Mouse (Mus musculus): Measurements from ENCODE around the gene Ssbp3.

Gene Ssbp3

GRCm38 (mm10) chr4:106907701-106908425 is 2.6 kb upstream of the Ssbp3 start:
- DNase-seq (ENCODE audit: low spot score) = peak; percentile 33

- peak; percentile 50 for DNase-seq (ENCODE audit: low spot score)
Measured at GRCm38 (mm10) chr4:106908426-106908809, 2.1 kb upstream of the Ssbp3 start.

- peak; percentile 50 for DNase-seq (ENCODE audit: low spot score)
Measured at GRCm38 (mm10) chr4:106908950-106909751, 1.4 kb upstream of the Ssbp3 start.

GRCm38 (mm10) chr4:106909797-106910196 is 704 bp upstream of the Ssbp3 start:
- DNase-seq (ENCODE audit: low spot score) = no peak

- DNase-seq (ENCODE audit: low spot score) = peak; percentile 97
Measured at GRCm38 (mm10) chr4:106911246-106911801, 823 bp downstream of the Ssbp3 start.

GRCm38 (mm10) chr4:106911951-106912688 is 1.6 kb downstream of the Ssbp3 start:
- DNase-seq (ENCODE audit: low spot score) = peak; percentile 51

GRCm38 (mm10) chr4:106912689-106913041 is 2.2 kb downstream of the Ssbp3 start:
- no peak for DNase-seq (ENCODE audit: low spot score)

GRCm38 (mm10) chr4:106913411-106914049 is 3.0 kb downstream of the Ssbp3 start:
- DNase-seq (ENCODE audit: low spot score) = peak; percentile 50

- no peak for DNase-seq (ENCODE audit: low spot score)
Measured at GRCm38 (mm10) chr4:106915265-106915664, 4.8 kb downstream of the Ssbp3 start.

GRCm38 (mm10) chr4:106918263-106918662 is 7.8 kb downstream of the Ssbp3 start:
- no peak for DNase-seq (ENCODE audit: low spot score)

GRCm38 (mm10) chr4:106920119-106920518 is 9.6 kb downstream of the Ssbp3 start:
- DNase-seq (ENCODE audit: low spot score) = no peak

- no peak for DNase-seq (ENCODE audit: low spot score)
Measured at GRCm38 (mm10) chr4:106921375-106922336, 11.2 kb downstream of the Ssbp3 start.

- no peak for DNase-seq (ENCODE audit: low spot score)
Measured at GRCm38 (mm10) chr4:106922919-106923318, 12.4 kb downstream of the Ssbp3 start.

- no peak for DNase-seq (ENCODE audit: low spot score)
Measured at GRCm38 (mm10) chr4:106924175-106924574, 13.7 kb downstream of the Ssbp3 start.

- DNase-seq (ENCODE audit: low spot score) = no peak
Measured at GRCm38 (mm10) chr4:106924888-106925287, 14.4 kb downstream of the Ssbp3 start.

GRCm38 (mm10) chr4:106926401-106926800 is 15.9 kb downstream of the Ssbp3 start:
- DNase-seq (ENCODE audit: low spot score) = no peak

- DNase-seq (ENCODE audit: low spot score) = no peak
Measured at GRCm38 (mm10) chr4:106927034-106927433, 16.5 kb downstream of the Ssbp3 start.

- no peak for DNase-seq (ENCODE audit: low spot score)
Measured at GRCm38 (mm10) chr4:106928961-106929360, 18.5 kb downstream of the Ssbp3 start.

GRCm38 (mm10) chr4:106932583-106932982 is 22.1 kb downstream of the Ssbp3 start:
- no peak for DNase-seq (ENCODE audit: low spot score)

GRCm38 (mm10) chr4:106933813-106934482 is 23.4 kb downstream of the Ssbp3 start:
- no peak for DNase-seq (ENCODE audit: low spot score)
